Mouse (Mus musculus): Measurements from ENCODE around the gene Gm4302. TPM values are rescaled to one million over a fixed set of nuclear protein-coding genes. Genes with fewer than 3 reads are reported as not detected.

Gm4302 gene
- polyA plus RNA-seq, 1 experiment from 2014 or later: not detected

Other genes with a start within 250 kb of the Gm4302 start
- not detected in 2 replicates for gene Gm4301, start 5.2 kb upstream of the Gm4302 start, polyA plus RNA-seq (2014; fragmentation: Nextera tagmentation; extraction: Ambion mirVana)
- not detected in 2 replicates for gene Gm4303, start 5.1 kb downstream of the Gm4302 start, polyA plus RNA-seq (2014; fragmentation: Nextera tagmentation; extraction: Ambion mirVana)
- gene Gm4305, start 10.3 kb downstream of the Gm4302 start, polyA plus RNA-seq (2014; fragmentation: Nextera tagmentation; extraction: Ambion mirVana): not detected in 2 replicates
- not detected in 2 replicates for gene Gm4307, start 20.5 kb downstream of the Gm4302 start, polyA plus RNA-seq (2014; fragmentation: Nextera tagmentation; extraction: Ambion mirVana)
- gene Gm4312, start 41.7 kb downstream of the Gm4302 start, polyA plus RNA-seq (2014; fragmentation: Nextera tagmentation; extraction: Ambion mirVana): not detected in 2 replicates
- gene Tmtc3, start 146.5 kb downstream of the Gm4302 start, polyA plus RNA-seq (2014; fragmentation: Nextera tagmentation; extraction: Ambion mirVana): 10.3 and 11.7 TPM in 2 replicates
- gene Cep290, start 146.7 kb downstream of the Gm4302 start, polyA plus RNA-seq (2014; fragmentation: Nextera tagmentation; extraction: Ambion mirVana): 7.4 TPM in 2 replicates
- 15.6 and 22.1 TPM in 2 replicates for gene 4930430F08Rik, start 249.6 kb downstream of the Gm4302 start, polyA plus RNA-seq (2014; fragmentation: Nextera tagmentation; extraction: Ambion mirVana)
- gene 1700017N19Rik, start 249.6 kb downstream of the Gm4302 start, polyA plus RNA-seq (2014; fragmentation: Nextera tagmentation; extraction: Ambion mirVana): 0.27 and 0.34 TPM in 2 replicates